Mouse (Mus musculus) E14TG2a.4 (cell line): ENCODE data around the gene Gm20388.

Experiments
- CTCF ChIP-seq: conservative IDR thresholded peaks from 2 replicates; pipeline ENCODE4 v1.5.1; 2014; ENCODE audit warnings: low read length
- NANOG ChIP-seq: IDR thresholded peaks from 2 replicates; pipeline ENCODE4 v1.6.1; 2014; ENCODE audit warnings: borderline replicate concordance, low read length, mixed read lengths
- POU5F1 ChIP-seq: IDR thresholded peaks from 2 replicates; pipeline ENCODE4 v1.6.1; 2014; ENCODE audit warnings: low read length, borderline replicate concordance

DNA sequence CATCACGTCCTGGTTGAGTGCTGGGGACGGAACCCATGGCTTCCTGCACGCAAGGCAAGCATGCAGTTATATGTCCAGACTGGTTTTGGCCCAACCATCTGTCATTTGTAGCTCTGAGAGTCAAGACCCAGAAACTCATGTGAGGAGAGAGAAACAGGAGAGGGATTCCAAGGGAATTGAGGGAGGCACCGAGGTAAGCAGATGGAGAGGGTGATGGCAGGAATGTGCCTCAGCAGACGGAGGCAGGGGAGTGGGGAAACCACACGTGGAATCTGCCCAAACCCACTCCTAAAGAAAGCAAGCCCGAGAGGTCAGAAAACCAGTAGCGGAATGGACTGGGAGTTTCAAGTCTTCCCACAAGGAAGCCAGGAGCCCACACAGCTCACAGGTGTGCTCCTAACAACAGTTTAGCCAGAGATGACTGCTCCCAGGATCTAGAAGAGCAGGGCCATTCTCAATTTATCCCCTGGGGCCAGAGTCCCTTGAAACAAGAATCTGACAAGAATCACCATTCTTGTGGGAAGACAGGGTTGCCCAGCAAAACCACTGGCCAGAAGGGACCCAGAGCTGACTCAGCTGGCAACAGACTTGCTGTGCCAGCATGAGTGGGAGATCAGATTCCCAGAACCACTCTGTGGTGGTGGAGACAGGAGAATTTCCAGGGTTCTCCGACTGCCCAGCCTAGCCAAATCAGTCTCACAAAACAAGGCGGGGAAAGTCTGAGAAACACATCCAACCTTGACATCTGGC, 1772.6 kb downstream of the Gm20388 start:
- no peak for TF ChIP-seq CTCF
- no peak for TF ChIP-seq NANOG
- TF ChIP-seq POU5F1, result no peak
